Mouse (Mus musculus) kidney, postnatal 14 days (tissue): ENCODE measurements around the gene Abca6.

Source experiments
- DNase-seq: peaks from one replicate; pipeline ENCODE4 v3.0.0; 2022; ENCODE audit warnings: mixed read lengths

Abca6 gene

GRCm38 (mm10) chr11:110251534-110251933 is at the start of gene Abca6:
Abca6 (minus strand) TSS chr11:110251776.
- DNase-seq: peak; percentile 43

DNA sequence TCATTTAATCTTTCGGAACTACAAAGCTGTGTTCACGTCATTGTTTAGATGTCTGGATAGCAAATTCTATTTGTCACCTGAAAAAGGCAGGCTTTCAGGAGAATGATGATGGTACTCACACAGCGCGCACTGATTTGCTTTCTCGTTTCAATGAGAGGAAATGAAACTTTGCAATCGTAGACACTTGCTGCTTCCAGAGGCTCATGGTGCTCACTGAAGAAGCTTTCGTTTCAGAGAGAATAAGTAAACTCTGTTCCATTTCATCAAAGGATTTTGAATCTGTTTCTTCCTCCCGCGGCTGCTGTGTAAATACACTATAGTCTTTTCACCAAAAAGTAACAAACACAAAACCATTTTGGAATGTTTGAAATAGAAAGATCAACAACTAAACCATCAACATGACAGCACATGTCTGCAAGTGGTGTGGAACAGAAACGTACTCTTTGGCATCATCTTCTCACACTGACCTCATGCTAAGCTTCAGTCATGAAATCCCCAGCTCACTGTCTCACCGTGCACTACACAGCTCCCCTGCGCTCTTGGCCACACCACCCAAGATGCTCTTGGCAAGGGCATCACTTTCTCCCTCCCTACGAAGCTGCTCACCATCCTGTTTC is 46.4 kb upstream of the Abca6 start:
- no peak for DNase-seq

GRCm38 (mm10) chr11:110290586-110290985 is 39.0 kb upstream of the Abca6 start:
- DNase-seq: no peak

DNA sequence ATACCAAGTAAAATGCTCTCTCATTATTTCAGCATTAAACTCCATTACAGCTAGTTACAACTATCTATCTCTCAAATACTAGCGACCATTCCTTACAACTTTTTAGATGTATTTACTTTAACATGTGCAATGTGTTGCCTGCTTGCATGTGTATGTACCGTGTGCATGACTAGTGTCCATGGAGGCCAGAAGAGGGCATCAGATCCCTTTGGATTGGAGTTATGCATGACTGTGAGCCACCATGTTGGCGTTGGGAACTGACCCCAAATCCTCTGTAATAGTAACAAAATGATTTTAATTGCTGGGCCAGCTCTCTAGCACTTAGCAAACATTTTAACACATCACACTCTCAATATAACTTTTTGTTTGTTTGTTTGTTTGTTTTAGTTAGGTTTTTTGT is 36.8 kb upstream of the Abca6 start:
- DNase-seq: no peak

DNA sequence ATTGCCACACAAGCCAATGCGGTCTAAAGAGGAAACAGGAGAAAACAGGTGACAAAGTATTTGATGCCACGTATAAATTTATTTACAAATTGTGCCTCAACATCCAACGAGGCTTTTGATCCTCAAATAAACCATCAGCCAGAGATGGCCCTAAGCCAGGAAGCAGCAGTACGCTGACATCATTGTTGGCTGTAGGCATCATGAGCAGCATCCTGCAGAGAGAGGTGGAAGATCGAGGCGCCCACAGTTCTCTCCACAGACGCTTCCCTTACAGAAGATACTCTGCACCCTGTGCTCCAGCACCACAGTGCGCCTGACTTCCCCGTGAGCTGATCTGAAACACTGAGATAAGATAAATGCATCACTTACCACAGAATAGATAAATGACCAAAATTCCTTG is 36.1 kb upstream of the Abca6 start:
- DNase-seq: no peak

DNA sequence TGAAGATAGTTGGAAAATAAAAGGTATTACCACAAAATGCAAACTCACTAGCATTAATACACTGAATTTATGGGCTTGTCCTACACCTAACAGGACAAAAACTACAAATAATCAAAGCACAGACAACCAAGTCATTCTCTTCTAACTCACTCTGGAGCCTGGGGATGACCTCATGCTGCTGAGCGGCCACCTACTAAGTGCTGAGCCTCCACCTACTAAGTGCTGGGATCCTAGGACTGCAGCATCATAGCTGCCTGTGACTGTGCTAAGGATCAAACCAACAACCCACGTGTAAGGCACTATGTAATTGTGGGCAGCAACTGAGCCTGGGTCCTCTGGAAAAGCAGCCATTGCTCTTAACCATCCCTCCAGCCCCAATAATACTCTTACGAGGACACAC is 34.8 kb upstream of the Abca6 start:
- DNase-seq: no peak

- DNase-seq: no peak
Measured at GRCm38 (mm10) chr11:110284849-110285248, 33.3 kb upstream of the Abca6 start.

DNA sequence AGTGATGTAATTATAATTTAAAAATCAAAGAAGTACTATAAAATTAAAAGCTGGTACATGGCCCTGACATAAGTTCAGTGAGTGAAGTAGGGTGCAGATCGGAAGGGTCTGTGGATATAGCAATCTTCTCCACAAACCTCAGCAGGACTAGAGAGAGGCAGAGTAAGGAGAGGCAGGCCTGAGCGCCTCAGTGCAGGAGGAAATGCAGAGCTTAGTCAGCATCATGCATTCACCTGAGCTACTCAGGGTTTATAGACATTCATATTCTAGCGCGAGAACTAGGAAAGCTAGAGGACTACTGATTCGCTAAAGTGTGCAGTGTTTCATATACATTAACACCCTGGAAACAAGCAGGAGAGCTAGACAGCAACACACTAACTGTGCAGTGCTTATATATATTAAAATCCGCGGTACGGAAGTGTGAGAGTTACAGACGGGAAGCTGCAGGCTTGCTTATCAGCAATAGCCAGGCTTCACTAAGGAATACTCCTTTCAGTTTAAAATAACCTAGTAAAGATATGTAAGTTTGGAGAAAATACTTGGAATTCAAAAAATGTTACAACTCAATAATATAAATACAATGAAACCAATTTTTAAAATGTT is 32.7 kb upstream of the Abca6 start:
- DNase-seq: no peak

GRCm38 (mm10) chr11:110274794-110275193 is 23.2 kb upstream of the Abca6 start:
- no peak for DNase-seq

DNA sequence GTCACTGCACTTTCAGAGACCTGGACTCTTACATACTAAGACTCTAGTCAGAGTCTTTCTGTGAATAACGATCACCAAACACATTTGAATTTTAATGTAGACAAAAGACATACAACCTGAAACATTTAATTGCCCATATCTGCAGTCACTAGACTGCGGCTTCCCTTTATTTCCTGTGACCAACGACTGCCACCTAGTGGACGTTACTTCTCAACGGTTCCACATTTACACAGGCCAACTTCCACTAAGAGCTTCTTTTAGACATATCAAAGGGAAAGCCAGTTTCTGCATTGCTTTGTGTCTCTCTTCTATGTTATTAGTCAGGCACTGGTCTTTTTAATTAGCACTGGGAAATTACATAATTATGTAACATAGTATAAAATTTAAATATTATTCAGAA is 20.2 kb upstream of the Abca6 start:
- peak; percentile 64 for DNase-seq

DNA sequence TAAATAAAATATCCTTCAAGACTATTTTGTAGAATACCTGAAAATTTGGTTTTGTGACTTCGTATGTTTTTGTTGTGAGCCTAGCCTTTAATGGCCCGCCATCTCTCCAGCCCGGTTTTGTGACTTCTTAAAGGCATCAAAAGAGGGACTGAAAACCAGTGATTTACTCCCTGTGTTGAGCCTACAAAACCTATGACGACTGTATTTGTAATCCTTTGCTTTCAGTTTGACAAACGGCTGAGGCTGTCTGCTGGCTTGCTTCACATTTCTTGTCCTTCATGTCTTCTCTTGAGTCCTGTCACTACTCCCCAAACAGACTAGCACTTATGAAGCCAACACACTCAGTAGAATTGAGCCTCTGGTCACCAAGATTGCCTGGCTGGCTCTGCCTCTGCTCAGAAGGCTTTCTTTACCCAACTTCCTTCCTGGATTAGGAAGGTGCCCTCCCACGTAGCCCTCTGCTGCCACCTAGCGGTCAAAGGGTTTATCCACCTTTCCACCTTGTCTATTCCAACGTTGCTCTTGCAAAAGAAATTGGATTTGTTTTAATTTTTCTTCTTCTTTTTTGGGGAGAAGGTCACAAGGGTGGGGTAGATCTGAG is 16.8 kb upstream of the Abca6 start:
- peak; percentile 79 for DNase-seq

GRCm38 (mm10) chr11:110267232-110267631 is 15.7 kb upstream of the Abca6 start:
- no peak for DNase-seq

DNA sequence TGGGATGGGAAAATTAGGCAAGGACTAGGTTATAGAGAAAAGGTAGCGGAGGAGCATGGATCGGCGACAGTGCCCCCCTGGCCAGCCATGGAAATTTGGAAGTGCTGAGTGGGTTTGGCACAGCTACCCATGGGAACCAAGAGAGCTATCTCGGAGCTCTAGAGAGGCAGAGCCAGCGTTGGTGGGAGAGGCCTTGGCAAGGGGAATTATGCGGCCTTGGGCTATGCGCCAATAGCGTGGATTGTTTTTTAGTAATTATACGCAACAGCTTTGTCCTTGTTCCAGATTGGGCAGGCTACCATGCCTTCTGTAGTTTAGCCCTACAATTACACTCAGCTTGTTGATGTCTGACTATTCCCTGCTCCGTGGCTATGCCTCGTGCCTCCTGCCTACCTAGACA is 15.2 kb upstream of the Abca6 start:
- DNase-seq: no peak

GRCm38 (mm10) chr11:110261867-110262266 is 10.3 kb upstream of the Abca6 start:
- no peak for DNase-seq

DNA sequence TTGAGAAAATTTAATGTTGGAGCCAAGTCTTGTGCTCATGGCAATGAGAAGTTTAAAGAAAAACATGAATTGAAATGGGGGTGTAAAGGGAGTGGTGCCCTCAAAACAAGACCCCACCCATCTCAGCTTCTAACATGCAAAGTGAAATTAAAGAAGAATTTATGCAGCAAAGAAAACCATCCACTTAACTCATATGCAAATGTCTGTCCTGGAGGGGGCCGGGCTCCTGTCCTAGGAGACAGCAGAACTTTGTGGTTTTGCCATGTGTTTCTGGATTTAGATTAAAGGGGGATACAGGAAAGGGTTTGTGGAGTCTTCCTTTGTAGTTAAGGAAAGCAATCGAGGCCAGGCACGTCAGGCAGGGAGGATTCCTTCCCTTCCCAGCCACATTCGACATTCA is 6.3 kb upstream of the Abca6 start:
- DNase-seq: no peak

DNA sequence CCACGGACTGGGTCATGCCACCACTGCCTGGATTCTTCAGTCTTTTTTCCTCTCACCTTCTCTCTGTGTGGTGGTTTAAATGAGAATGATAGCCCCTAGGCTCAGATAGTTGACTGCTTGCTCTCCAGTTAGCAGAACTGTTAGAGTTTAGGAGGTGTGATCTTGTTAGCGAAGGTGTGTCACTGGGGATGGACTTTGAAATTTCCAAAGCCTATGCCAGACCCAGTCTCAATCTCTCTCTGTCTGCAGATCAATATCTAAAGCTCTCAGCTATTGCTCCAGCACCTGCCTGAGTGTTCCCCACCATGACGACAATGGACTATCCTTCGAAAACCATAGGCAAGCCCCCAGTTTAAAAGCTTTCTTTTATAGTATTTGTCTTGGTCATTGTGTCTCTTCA is 5.5 kb upstream of the Abca6 start:
- DNase-seq: no peak

GRCm38 (mm10) chr11:110252256-110252655 is 680 bp upstream of the Abca6 start:
- no peak for DNase-seq

GRCm38 (mm10) chr11:110244730-110245129 is 6.8 kb downstream of the Abca6 start:
- DNase-seq: peak; percentile 9

DNA sequence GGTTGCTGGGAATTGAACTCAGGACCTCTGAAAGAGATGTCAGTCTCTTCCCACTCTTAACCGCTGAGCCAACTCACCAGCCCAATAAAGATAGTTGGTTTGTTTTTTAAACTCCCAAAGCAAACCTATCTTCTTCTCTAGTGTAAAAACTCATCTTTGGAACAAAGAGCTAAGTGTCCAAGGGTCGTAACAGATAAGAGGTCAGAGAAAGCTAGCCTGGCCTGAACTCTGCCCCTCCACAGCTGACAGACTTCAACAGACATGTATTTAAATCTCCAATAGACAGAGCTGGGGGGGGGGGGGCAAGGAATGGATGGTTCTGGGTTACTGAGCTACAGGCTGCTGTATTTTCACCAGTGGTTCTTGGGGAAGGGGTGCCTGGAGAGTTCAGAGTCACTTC is 14.1 kb downstream of the Abca6 start:
- no peak for DNase-seq

- DNase-seq: no peak
Measured at GRCm38 (mm10) chr11:110232975-110233374, 18.6 kb downstream of the Abca6 start.

GRCm38 (mm10) chr11:110217118-110217517 is 34.5 kb downstream of the Abca6 start:
- no peak for DNase-seq

DNA sequence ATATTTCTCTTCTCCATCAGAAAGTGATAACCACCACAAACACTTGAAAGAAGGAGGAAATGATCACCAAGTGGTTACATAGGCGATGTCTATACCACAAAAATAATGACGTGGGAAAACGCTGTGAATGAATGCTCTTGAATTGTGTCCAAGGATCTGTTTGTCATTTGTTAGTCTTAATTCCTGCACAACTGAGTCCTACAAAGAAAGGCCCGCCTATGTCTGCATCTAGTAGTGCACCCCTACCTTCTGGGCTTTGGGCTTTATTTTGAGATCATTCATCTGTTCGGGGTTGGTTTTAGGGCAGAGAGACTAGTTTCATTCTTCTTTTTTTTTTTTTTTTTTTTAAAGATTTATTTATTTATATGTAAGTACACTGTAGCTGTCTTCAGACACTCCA is 47.6 kb downstream of the Abca6 start:
- no peak for DNase-seq

DNA sequence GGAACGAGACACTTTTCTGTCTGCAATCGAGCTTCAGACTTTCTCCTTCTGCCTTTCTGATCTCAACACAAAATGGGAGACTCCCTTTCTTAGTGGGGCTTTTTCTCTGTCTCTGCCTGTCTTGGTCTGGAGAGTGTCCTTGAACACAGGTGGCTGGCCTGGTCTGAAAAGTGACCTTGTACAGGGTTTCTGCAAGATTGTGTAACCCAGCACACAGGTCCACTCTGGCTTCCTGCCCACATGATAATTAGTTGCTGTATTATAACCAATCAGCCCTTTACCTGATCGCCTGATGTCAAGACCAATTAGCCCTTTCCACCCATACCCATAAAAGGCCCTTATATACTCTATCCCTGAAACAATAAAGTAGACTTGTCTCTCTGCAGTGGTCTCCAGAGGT is 52.7 kb downstream of the Abca6 start:
- DNase-seq: no peak

- no peak for DNase-seq
Measured at GRCm38 (mm10) chr11:110196561-110197306, 54.8 kb downstream of the Abca6 start.
